Mouse (Mus musculus): ENCODE measurements around the gene Ucp3. TPM values are rescaled to one million over a fixed set of nuclear protein-coding genes. Genes with fewer than 3 reads are reported as not detected.

Ucp3 gene
- total and polyA plus RNA-seq, 3 experiments, result 0.13 TPM; not detected in 2

GRCm38 (mm10) chr7:100448530-100448929 is 24.3 kb upstream of the Ucp3 start (continued):
- TF ChIP-seq POLR2A (IDR thresholded peaks at IDR 0.05; ENCODE audit: low read depth, low read length), result no peak
- no peak for TF ChIP-seq SMC3 (IDR thresholded peaks at IDR 0.05; ENCODE audit: low read depth, low read length)
- no peak for TF ChIP-seq ZKSCAN1 (IDR thresholded peaks at IDR 0.05; ENCODE audit: borderline replicate concordance, low read depth, low read length)
- TF ChIP-seq CHD1 (IDR thresholded peaks at IDR 0.05; ENCODE audit: low read depth, low read length), result no peak
- no peak for TF ChIP-seq TCF12 (IDR thresholded peaks at IDR 0.05; ENCODE audit: low read depth, low read length)

DNA sequence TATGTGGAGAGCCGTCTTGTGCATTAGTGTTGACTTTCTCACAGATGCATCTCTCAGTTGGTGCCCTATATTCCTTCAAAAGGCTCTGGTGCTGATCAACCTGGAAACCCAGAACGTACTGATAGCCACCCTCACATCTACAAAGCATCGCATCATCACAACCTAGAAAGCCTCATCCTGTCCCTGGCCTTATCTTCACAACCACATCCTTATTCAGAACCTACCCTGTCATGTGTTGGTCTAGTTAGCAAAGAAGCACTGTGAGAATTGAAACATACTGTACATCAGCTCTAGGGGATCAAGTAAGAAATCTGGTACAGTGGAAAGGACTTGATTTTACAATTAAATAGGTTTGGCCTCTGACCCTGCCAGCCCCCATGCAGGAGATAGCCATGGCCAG is 23.8 kb upstream of the Ucp3 start:
- Histone ChIP-seq H3K9me3 (replicated peaks; ENCODE audit: low read length) (no peaks in the 10 kb centered on the region), H3K4me3 (replicated peaks in 1 of 3; ENCODE audit: low read depth in 2 of 3, low read length in 2 of 3, poor library complexity in 1 of 3) (no peak overlapping the region), H3K27ac (ENCODE audit: insufficient read depth, low read depth) (no peak overlapping the region), H3K4me2 (ENCODE audit: insufficient read depth, low read depth, poor library complexity, severe bottlenecking) (no peak overlapping the region), H3K9ac (ENCODE audit: insufficient read depth, low read depth) (no peak overlapping the region), H3K79me2 (replicated peaks; ENCODE audit: control insufficient read depth, extremely low read depth, insufficient read depth, poor library complexity, severe bottlenecking) (no peaks in the 10 kb centered on the region), H3K27me3 (replicated peaks) (no peaks in the 10 kb centered on the region), H3K4me1 (ENCODE audit: control insufficient read depth in 1 of 2, insufficient read depth in 2 of 2) (peaks cover 0 to 12% of the 10 kb centered on the region in 2 experiments; a peak in 3 of 4 replicates), H3K36me3 (replicated peaks in 1 of 2; ENCODE audit: control insufficient read depth in 1 of 2, insufficient read depth in 1 of 2, low read length in 1 of 2) (peaks cover 68 to 87% of the 10 kb centered on the region in 2 experiments)
- in situ Hi-C loops (cut with MboI; ENCODE audit: low pct_ligation_motif_present, low pct_unique_long_range_greater_than_20kb, low sequenced_read_pairs), result no loop called here
- dilution Hi-C loops (cut with MboI; ENCODE audit: extremely low pct_ligation_motif_present, extremely low pct_unique_long_range_greater_than_20kb, low sequenced_read_pairs), result no loop called here
- DNase-seq (ENCODE audit: extremely low read depth), result no peak
- no peak for TF ChIP-seq ZNF384 (IDR thresholded peaks at IDR 0.05; ENCODE audit: low read depth, low read length)
- TF ChIP-seq UBTF (IDR thresholded peaks at IDR 0.05; ENCODE audit: low read depth, low read length), result no peak
- TF ChIP-seq MXI1 (IDR thresholded peaks at IDR 0.05; ENCODE audit: low read depth, low read length), result no peak
- no peak for TF ChIP-seq ZKSCAN1 (IDR thresholded peaks at IDR 0.05; ENCODE audit: borderline replicate concordance, low read depth, low read length)
- no peak for TF ChIP-seq HCFC1 (IDR thresholded peaks at IDR 0.05; ENCODE audit: low read depth, low read length)
- no peak for TF ChIP-seq E2F4 (IDR thresholded peaks at IDR 0.05; ENCODE audit: insufficient replicate concordance, low read depth, low read length)
- TF ChIP-seq SMC3 (IDR thresholded peaks at IDR 0.05; ENCODE audit: low read depth, low read length), result no peak

DNA sequence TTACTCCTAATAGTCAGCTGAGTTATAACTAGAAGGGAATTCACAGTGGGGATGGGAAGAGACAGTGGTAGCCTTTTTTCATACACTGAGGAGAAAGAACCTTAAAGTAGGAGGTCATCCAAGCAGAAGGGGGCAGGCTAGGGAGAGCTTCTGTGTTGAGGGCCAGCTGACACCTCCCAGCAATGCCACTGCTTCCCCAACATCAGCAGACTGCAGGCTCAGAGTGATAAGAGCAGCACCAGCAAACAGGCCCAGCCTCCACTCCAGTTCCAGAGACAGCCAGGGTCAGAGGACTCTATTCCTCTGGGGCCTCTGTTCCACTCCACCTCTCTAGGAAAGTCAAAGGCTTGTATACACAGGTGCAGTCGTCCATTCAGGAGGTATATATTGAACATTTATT is 14.6 kb upstream of the Ucp3 start:
- Histone ChIP-seq H3K36me3 (replicated peaks in 1 of 2; ENCODE audit: control insufficient read depth in 1 of 2, insufficient read depth in 1 of 2, low read length in 1 of 2) (peaks cover 55 to 95% of the 10 kb centered on the region in 2 experiments), H3K9me3 (replicated peaks; ENCODE audit: low read length) (no peaks in the 10 kb centered on the region), H3K9ac (ENCODE audit: insufficient read depth, low read depth) (no peak overlapping the region), H3K27me3 (replicated peaks) (no peaks in the 10 kb centered on the region), H3K4me2 (ENCODE audit: insufficient read depth, low read depth, poor library complexity, severe bottlenecking) (no peak overlapping the region), H3K79me2 (replicated peaks; ENCODE audit: control insufficient read depth, extremely low read depth, insufficient read depth, poor library complexity, severe bottlenecking) (no peaks in the 10 kb centered on the region), H3K4me3 (replicated peaks in 1 of 3; ENCODE audit: low read depth in 2 of 3, low read length in 2 of 3, poor library complexity in 1 of 3) (no peak overlapping the region), H3K4me1 (ENCODE audit: control insufficient read depth in 1 of 2, insufficient read depth in 2 of 2) (peaks cover 0 to 26% of the 10 kb centered on the region in 2 experiments; a peak in 2 of 4 replicates), H3K27ac (ENCODE audit: insufficient read depth, low read depth) (no peak overlapping the region)
- dilution Hi-C loops (cut with MboI; ENCODE audit: extremely low pct_ligation_motif_present, extremely low pct_unique_long_range_greater_than_20kb, low sequenced_read_pairs), result no loop called here
- TF ChIP-seq UBTF (IDR thresholded peaks at IDR 0.05; ENCODE audit: low read depth, low read length) (no peak), MYC (IDR thresholded peaks at IDR 0.05; ENCODE audit: low read depth, low read length) (no peak), MEF2A (IDR thresholded peaks at IDR 0.05; ENCODE audit: borderline replicate concordance, low read depth, low read length) (no peak), USF2 (conservative IDR thresholded peaks at IDR 0.05; ENCODE audit: low read depth, low read length) (no peak), TBP (conservative IDR thresholded peaks at IDR 0.05; ENCODE audit: low read depth, low read length) (no peak), ELF1 (IDR thresholded peaks at IDR 0.05; ENCODE audit: low read depth, low read length) (no peak), ZMIZ1 (IDR thresholded peaks at IDR 0.05; ENCODE audit: low read depth, low read length) (no peak), CHD2 (IDR thresholded peaks at IDR 0.05; ENCODE audit: low read length) (no peak), SMC3 (IDR thresholded peaks at IDR 0.05; ENCODE audit: low read depth, low read length) (no peak), IRF4 (IDR thresholded peaks at IDR 0.05; ENCODE audit: low read depth, low read length) (no peak), EP300 (IDR thresholded peaks at IDR 0.05; ENCODE audit: low read length) (no peak), PAX5 (IDR thresholded peaks at IDR 0.05; ENCODE audit: low read length) (no peak), RCOR1 (conservative IDR thresholded peaks at IDR 0.05; ENCODE audit: low read depth, low read length) (no peak), TCF12 (IDR thresholded peaks at IDR 0.05; ENCODE audit: low read depth, low read length) (no peak), NRF1 (IDR thresholded peaks at IDR 0.05; ENCODE audit: low read depth, low read length) (no peak), GABPA (IDR thresholded peaks at IDR 0.05; ENCODE audit: insufficient replicate concordance, low read depth, low read length) (no peak), ZKSCAN1 (IDR thresholded peaks at IDR 0.05; ENCODE audit: borderline replicate concordance, low read depth, low read length) (no peak)
- in situ Hi-C loops (cut with MboI; ENCODE audit: low pct_ligation_motif_present, low pct_unique_long_range_greater_than_20kb, low sequenced_read_pairs), result no loop called here
- DNase-seq (ENCODE audit: extremely low read depth), result no peak
